Mouse (Mus musculus) kidney, postnatal 4 days (tissue): ENCODE results near the gene Gna14.

Source experiments
- DNase-seq, 2 experiments: peaks; one replicate each; pipeline ENCODE4 v3.0.0; 2021; ENCODE audit warnings: mixed read lengths in 2 of 2

The Gna14 gene

GRCm38 (mm10) chr19:16598653-16599297 lies 163.2 kb downstream of the Gna14 start:
- peak; percentile 53 to 71 for DNase-seq

- peak; percentile 68 to 77 for DNase-seq
Measured at GRCm38 (mm10) chr19:16599298-16599970, 163.9 kb downstream of the Gna14 start.

GRCm38 (mm10) chr19:16602026-16602425 lies 166.5 kb downstream of the Gna14 start:
- no peak for DNase-seq

- no peak for DNase-seq
Measured at GRCm38 (mm10) chr19:16607634-16608033, 172.1 kb downstream of the Gna14 start.

GRCm38 (mm10) chr19:16623154-16623553 lies 187.6 kb downstream of the Gna14 start:
- DNase-seq, result no peak

- no peak for DNase-seq
Measured at GRCm38 (mm10) chr19:16624994-16625393, 189.4 kb downstream of the Gna14 start.

- DNase-seq, result peak; percentile 5 to 11
Measured at GRCm38 (mm10) chr19:16625610-16626395, 190.2 kb downstream of the Gna14 start.
